Mouse (Mus musculus) effector memory CD4-positive, alpha-beta T cell, adult 7 months (primary cell): ENCODE data around the gene Gm13304. TPM values are rescaled to one million over a fixed set of nuclear protein-coding genes. Genes with fewer than 3 reads are reported as not detected.

ENCODE experiments used
- polyA plus RNA-seq: library from polyadenylated mRNA; unstranded; fragments of 100-300 nt; shearing (Covaris generic); gene quantifications from one replicate; pipeline ENCODE4 v1.2.1, GENCODE M21; 2017

Gm13304 gene
- not detected for polyA plus RNA-seq

DNA sequence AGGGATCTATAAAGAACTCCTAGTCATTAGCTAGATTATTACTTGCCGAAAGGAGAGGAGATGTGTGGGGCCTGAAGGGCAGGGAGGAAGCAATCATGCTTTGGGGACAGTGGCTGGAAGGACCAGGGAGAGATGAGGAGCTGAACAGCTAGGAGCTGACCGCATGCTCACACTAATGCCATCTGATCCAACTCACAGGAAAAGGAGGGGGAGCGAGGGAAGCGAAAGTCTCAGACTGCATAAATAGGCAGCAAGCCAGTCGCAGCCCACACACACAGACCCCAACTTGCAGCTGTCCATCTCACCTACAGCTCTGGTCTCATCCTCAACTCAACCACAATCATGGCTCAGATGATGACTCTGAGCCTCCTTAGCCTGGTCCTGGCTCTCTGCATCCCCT lies at the start of gene Gm13304:
Gene Gm13304 (plus strand): TSS at position 301 of the 400 bp plus-strand sequence.

GRCm38 (mm10) chr4:42090907-42091306 lies 23.7 kb upstream of the Gm13304 start, which contains the start of gene Gm3893:
Gene Gm3893, plus strand, starts transcription at chr4:42091207.

DNA sequence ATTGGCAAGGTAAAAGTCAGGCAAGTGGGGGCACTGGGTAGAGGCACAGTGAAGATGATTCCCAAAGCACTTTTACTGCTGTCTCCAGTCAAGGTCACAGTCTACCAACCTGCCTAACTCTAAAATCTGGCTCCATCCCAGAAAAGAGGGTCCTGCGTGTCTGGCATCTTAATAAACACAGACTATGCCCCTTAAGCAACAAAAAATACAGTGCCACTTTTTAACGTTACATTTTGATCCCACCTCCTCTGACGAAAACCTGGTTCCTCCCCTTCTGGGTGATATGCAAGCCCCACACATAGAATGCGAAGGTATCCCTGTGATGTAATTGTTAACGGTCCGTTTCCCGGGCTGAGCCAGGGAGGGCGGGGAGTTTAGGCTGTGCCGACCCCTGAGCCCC lies 38.5 kb downstream of the Gm13304 start, which contains the start of gene Gm13306:
Gene Gm13306 (plus strand): TSS at position 301 of the 400 bp plus-strand sequence.

Other genes starting within 250 kb of the Gm13304 start
- gene Gm21541, start 211.2 kb upstream of the Gm13304 start, polyA plus RNA-seq = not detected
- 2.8 TPM for gene Gm20878, start 173.2 kb upstream of the Gm13304 start, polyA plus RNA-seq
- gene Fam205a4, start 148.8 kb upstream of the Gm13304 start, polyA plus RNA-seq = not detected
- gene Gm21093, start 80.1 kb upstream of the Gm13304 start, polyA plus RNA-seq = not detected
- gene Gm3893, start 23.6 kb upstream of the Gm13304 start, polyA plus RNA-seq = not detected
- gene Gm13306, start 38.6 kb downstream of the Gm13304 start, polyA plus RNA-seq = not detected
- gene Gm13305, start 53.8 kb downstream of the Gm13304 start, polyA plus RNA-seq = not detected
- gene Gm10600, start 125.8 kb downstream of the Gm13304 start, polyA plus RNA-seq = not detected
- gene Ccl21b, start 140.9 kb downstream of the Gm13304 start, polyA plus RNA-seq = not detected
- not detected for gene Gm21953, start 179.4 kb downstream of the Gm13304 start, polyA plus RNA-seq
- not detected for gene Fam205a3, start 203.5 kb downstream of the Gm13304 start, polyA plus RNA-seq